Mouse (Mus musculus) cerebellum, postnatal 10 days (tissue): ENCODE results near the gene Dnajc7.
"Not testable (repeated sequence)": the region's sequence is repeated elsewhere in the genome, so short reads cannot be mapped to it uniquely, and the experiment has no call there.

Source experiments
- DNase-seq, 2 experiments: peaks; one replicate each; pipeline ENCODE4 v3.0.0; 2021; ENCODE audit warnings: mixed read lengths in 2 of 2

The Dnajc7 gene

GRCm38 (mm10) chr11:100545746-100546085, 74.3 kb downstream of the Dnajc7 start:
- DNase-seq = no peak

GRCm38 (mm10) chr11:100544832-100545745, 74.9 kb downstream of the Dnajc7 start, which contains the start of gene Ttc25:
Gene Ttc25 (plus strand): TSS chr11:100545607.
- DNase-seq = peak; percentile 74 to 75

- no peak for DNase-seq
These were observed 78.4 kb downstream of the Dnajc7 start for GRCm38 (mm10) chr11:100541577-100541976.

- DNase-seq = no peak
These were observed 79.0 kb downstream of the Dnajc7 start for GRCm38 (mm10) chr11:100540966-100541365.

GRCm38 (mm10) chr11:100536466-100536865, 83.5 kb downstream of the Dnajc7 start:
- no peak for DNase-seq

- no peak for DNase-seq
These were observed 84.0 kb downstream of the Dnajc7 start for GRCm38 (mm10) chr11:100535996-100536395.

GRCm38 (mm10) chr11:100534821-100535220, 85.1 kb downstream of the Dnajc7 start:
- DNase-seq = not testable (repeated sequence)

- DNase-seq = not testable (repeated sequence)
These were observed 85.6 kb downstream of the Dnajc7 start for GRCm38 (mm10) chr11:100534411-100534810.

- DNase-seq = no peak
These were observed 86.1 kb downstream of the Dnajc7 start for GRCm38 (mm10) chr11:100533871-100534270.
